Mouse (Mus musculus): ENCODE measurements around the gene 1700020L24Rik.

GRCm38 (mm10) chr11:83455608-83456007, 18.1 kb downstream of the 1700020L24Rik start:
- TF ChIP-seq CTCF (IDR thresholded peaks at IDR 0.05; ENCODE audit: low read depth) (no peak), EP300 (IDR thresholded peaks at IDR 0.05; ENCODE audit: low read depth) (no peak)

Measured in liver, embryonic 14.5 days (tissue).